In the genomic region with DNA sequence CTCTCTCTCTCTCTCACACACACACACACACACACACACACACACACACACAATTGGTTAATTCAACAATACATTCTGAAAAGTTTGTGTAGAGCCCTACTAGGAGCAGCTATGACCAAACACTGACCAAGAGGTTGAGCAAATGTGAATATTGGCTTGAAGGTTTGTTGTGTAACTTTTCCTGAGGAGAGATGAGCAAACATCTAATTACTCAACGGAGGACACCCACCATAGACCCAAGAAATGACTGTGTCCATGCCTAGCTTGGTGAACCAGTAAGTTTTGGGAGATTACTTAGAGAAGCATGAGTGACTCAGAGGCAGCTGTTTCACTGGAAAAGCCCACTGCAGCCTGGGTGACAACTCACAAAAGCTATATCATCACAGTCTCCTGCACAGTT, we compare ENCODE assay signal across 23 mouse cellular contexts.
DNase-seq lines count a peak whose midpoint lies in the region; ATAC-seq lines count a peak whose summit lies in the region.
"Had no signal": no experiment of that assay in that cellular context is flagged by ENCODE, and none has a peak within 500 bp of the region (broad histone marks: within the 10 kb centered on the region; RNA-seq: fewer than 3 reads in every experiment).

No protein-coding gene starts in this region.

- H3K27ac ChIP-seq in liver, embryonic 16.5 days (ENCODE audit: low read length) = no peak overlapping the region
- H3K27ac ChIP-seq in liver, embryonic 12.5 days = no peak overlapping the region
- no peak overlapping the region for H3K27ac ChIP-seq in midbrain, embryonic 13.5 days
- H3K27ac ChIP-seq: embryonic facial prominence, embryonic 13.5 days; embryonic facial prominence, embryonic 15.5 days; forebrain, embryonic 10.5 days; forebrain, embryonic 12.5 days had no signal

- WGBS in liver, embryonic 16.5 days (ENCODE audit: insufficient replicate concordance) = 48% methylated on average over 1 of the region's 1 CpGs
- WGBS in liver, embryonic 12.5 days (ENCODE audit: insufficient replicate concordance) = 71% methylated on average over 1 of the region's 1 CpGs
- 89% methylated on average over 1 of the region's 1 CpGs for WGBS in midbrain, embryonic 13.5 days

- peak; percentile 84 for DNase-seq in 416B (ENCODE audit: low read depth)
- no peak for DNase-seq in urinary bladder, adult 2 months (ENCODE audit: low spot score)
- DNase-seq: adrenal gland, adult 2 months; adrenal gland, postnatal 10 days; adrenal gland, postnatal 25 days; cerebellum, adult 11-12 months; cerebellum, adult 2 months; cerebellum, adult 9-11 months; cerebellum, postnatal 14 days; cerebellum, postnatal 36 days; embryo, embryonic 11 days had no signal

- no peak overlapping the region for H3K4me3 ChIP-seq in liver, embryonic 16.5 days (ENCODE audit: low read depth, low read length)
- no peak overlapping the region for H3K4me3 ChIP-seq in liver, embryonic 12.5 days
- no peak overlapping the region for H3K4me3 ChIP-seq in midbrain, embryonic 13.5 days (replicated peaks)
- H3K4me3 ChIP-seq: embryonic facial prominence, embryonic 13.5 days; embryonic facial prominence, embryonic 15.5 days; erythroblast, embryonic 14.5 days; forebrain, embryonic 10.5 days; forebrain, embryonic 12.5 days had no signal

- ATAC-seq in liver, embryonic 16.5 days (ENCODE audit: low read depth) = 0 out of 2 replicates have a peak, but pooled peaks have one; percentile 19
- ATAC-seq in liver, embryonic 12.5 days = no peak
- ATAC-seq in granulocyte monocyte progenitor cell, adult 5-6 weeks (replicated peaks; ENCODE audit: poor library complexity, severe bottlenecking) = peak; percentile 66
- ATAC-seq in megakaryocyte progenitor cell, adult 5-6 weeks (replicated peaks; ENCODE audit: poor library complexity) = peak; percentile 62
- ATAC-seq in midbrain, embryonic 13.5 days = no peak
- ATAC-seq: forebrain, embryonic 14.5 days; forebrain, embryonic 16.5 days had no signal

- no peaks in the 10 kb centered on the region for H3K36me3 ChIP-seq in liver, embryonic 16.5 days (ENCODE audit: control insufficient read depth, insufficient read depth)
- H3K36me3 ChIP-seq in liver, embryonic 12.5 days = peaks cover 21% of the 10 kb centered on the region
- no peaks in the 10 kb centered on the region for H3K36me3 ChIP-seq in midbrain, embryonic 13.5 days
- H3K36me3 ChIP-seq: embryonic facial prominence, embryonic 13.5 days; embryonic facial prominence, embryonic 15.5 days; forebrain, embryonic 10.5 days; forebrain, embryonic 12.5 days had no signal

- no peak overlapping the region for H3K9ac ChIP-seq in liver, embryonic 16.5 days (ENCODE audit: low read depth, low read length)
- no peak overlapping the region for H3K9ac ChIP-seq in liver, embryonic 12.5 days
- no peak overlapping the region for H3K9ac ChIP-seq in midbrain, embryonic 13.5 days (replicated peaks)
- H3K9ac ChIP-seq: embryonic facial prominence, embryonic 13.5 days; embryonic facial prominence, embryonic 15.5 days; forebrain, embryonic 12.5 days had no signal

- H3K27me3 ChIP-seq in liver, embryonic 16.5 days (ENCODE audit: control insufficient read depth, insufficient read depth, low read depth, low read length) = no peaks in the 10 kb centered on the region
- H3K27me3 ChIP-seq in liver, embryonic 12.5 days (replicated peaks) = no peaks in the 10 kb centered on the region
- no peaks in the 10 kb centered on the region for H3K27me3 ChIP-seq in midbrain, embryonic 13.5 days
- H3K27me3 ChIP-seq: embryonic facial prominence, embryonic 13.5 days; embryonic facial prominence, embryonic 15.5 days had no signal

- no peaks in the 10 kb centered on the region for H3K9me3 ChIP-seq in liver, embryonic 16.5 days (replicated peaks; ENCODE audit: control insufficient read depth, low read length)
- 0 out of 2 replicates have a peak, but pooled peaks cover 3% of the 10 kb centered on the region for H3K9me3 ChIP-seq in liver, embryonic 12.5 days (replicated peaks)
- no peaks in the 10 kb centered on the region for H3K9me3 ChIP-seq in midbrain, embryonic 13.5 days
- H3K9me3 ChIP-seq: embryonic facial prominence, embryonic 13.5 days; forebrain, embryonic 12.5 days had no signal

- H3K4me2 ChIP-seq in liver, embryonic 16.5 days (ENCODE audit: low read depth, low read length) = no peak overlapping the region
- H3K4me2 ChIP-seq in liver, embryonic 12.5 days = no peak overlapping the region
- H3K4me2 ChIP-seq in midbrain, embryonic 13.5 days (replicated peaks) = no peak overlapping the region
- H3K4me2 ChIP-seq: embryonic facial prominence, embryonic 13.5 days; embryonic facial prominence, embryonic 15.5 days; forebrain, embryonic 12.5 days had no signal

- H3K4me1 ChIP-seq in liver, embryonic 16.5 days (ENCODE audit: control insufficient read depth, low read depth, low read length) = no peaks in the 10 kb centered on the region; the same call in 1 of the 2 replicates
- no peaks in the 10 kb centered on the region for H3K4me1 ChIP-seq in liver, embryonic 12.5 days
- 0 out of 2 replicates have a peak, but pooled peaks cover 13% of the 10 kb centered on the region for H3K4me1 ChIP-seq in midbrain, embryonic 13.5 days (replicated peaks)
- H3K4me1 ChIP-seq: embryonic facial prominence, embryonic 13.5 days; forebrain, embryonic 10.5 days had no signal

Comparison
In these comparisons a context has a peak if more than half of its experiments do, and no peak if none do; other contexts are left out.
1. ATAC-seq: peak in liver, embryonic 16.5 days (single experiment), granulocyte monocyte progenitor cell, adult 5-6 weeks (single experiment) and megakaryocyte progenitor cell, adult 5-6 weeks (single experiment); none in liver, embryonic 12.5 days (single experiment) and midbrain, embryonic 13.5 days (single experiment).